Mouse (Mus musculus): Measurements from ENCODE around the gene Ubb. TPM values are rescaled to one million over a fixed set of nuclear protein-coding genes. Genes with fewer than 3 reads are reported as not detected.

Gene Ubb
- polyA plus RNA-seq, 1 experiment from 2014 or later, result 5,616 TPM

DNA sequence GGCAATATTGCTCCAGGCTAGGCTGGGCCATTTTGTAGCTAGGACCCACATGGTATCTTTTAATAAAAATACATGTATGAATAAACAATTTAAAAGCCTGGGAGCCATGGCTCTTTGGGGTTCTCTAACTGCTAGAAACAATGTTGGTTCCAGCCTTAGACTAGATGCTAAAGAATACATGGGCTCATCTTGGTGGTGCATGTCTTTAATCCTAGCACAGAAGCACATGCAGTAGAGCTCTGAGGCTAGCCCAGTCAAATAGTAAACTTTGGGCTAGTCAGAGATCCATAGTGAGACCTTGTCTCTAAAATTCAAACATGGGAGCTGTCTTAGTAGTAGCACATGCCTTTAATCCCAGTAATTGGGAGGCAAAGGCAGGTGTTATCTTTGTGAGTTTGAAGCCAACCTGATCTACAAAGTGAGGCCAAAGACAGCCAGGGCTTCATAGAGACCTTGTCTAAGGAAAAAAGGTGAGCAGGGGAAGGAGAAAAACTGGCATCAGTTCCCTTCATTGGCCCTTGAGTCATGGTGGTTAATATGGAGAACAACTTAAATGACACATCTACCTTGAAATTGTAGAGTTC lies 4.1 kb downstream of the Ubb start:
- Histone ChIP-seq H3K27me3 (replicated peaks; ENCODE audit: control insufficient read depth, insufficient read depth, low read length) (no peaks in the 10 kb centered on the region), H3K27ac (ENCODE audit: low read depth, low read length) (no peak overlapping the region), H3K9ac (ENCODE audit: low read length) (no peak overlapping the region), H3K4me3 (ENCODE audit: low read depth, low read length) (peak overlapping the region; percentile 50), H3K4me2 (ENCODE audit: low read length) (peak overlapping the region; percentile 89), H3K4me1 (ENCODE audit: control insufficient read depth, insufficient read depth, low read length) (peaks cover 23% of the 10 kb centered on the region), H3K36me3 (ENCODE audit: control insufficient read depth, insufficient read depth, low read length) (peaks cover 31% of the 10 kb centered on the region), H3K9me3 (replicated peaks; ENCODE audit: control insufficient read depth, low read length) (no peaks in the 10 kb centered on the region)
- no peak for DNase-seq (ENCODE audit: low spot score)
- no peak for ATAC-seq

GRCm38 (mm10) chr11:62555896-62556412 lies 5.0 kb downstream of the Ubb start:
- Histone ChIP-seq H3K36me3 (ENCODE audit: control insufficient read depth, insufficient read depth, low read length) (peaks cover 31% of the 10 kb centered on the region), H3K9ac (ENCODE audit: low read length) (no peak overlapping the region), H3K4me2 (ENCODE audit: low read length) (peak overlapping the region; percentile 89; the same call in 1 of the 2 replicates), H3K27me3 (replicated peaks; ENCODE audit: control insufficient read depth, insufficient read depth, low read length) (no peaks in the 10 kb centered on the region), H3K4me1 (ENCODE audit: control insufficient read depth, insufficient read depth, low read length) (peaks cover 23% of the 10 kb centered on the region), H3K27ac (ENCODE audit: low read depth, low read length) (no peak overlapping the region), H3K9me3 (replicated peaks; ENCODE audit: control insufficient read depth, low read length) (no peaks in the 10 kb centered on the region), H3K4me3 (ENCODE audit: low read depth, low read length) (no peak overlapping the region)
- DNase-seq (ENCODE audit: low spot score) (no peak), ATAC-seq (no peak)

DNA sequence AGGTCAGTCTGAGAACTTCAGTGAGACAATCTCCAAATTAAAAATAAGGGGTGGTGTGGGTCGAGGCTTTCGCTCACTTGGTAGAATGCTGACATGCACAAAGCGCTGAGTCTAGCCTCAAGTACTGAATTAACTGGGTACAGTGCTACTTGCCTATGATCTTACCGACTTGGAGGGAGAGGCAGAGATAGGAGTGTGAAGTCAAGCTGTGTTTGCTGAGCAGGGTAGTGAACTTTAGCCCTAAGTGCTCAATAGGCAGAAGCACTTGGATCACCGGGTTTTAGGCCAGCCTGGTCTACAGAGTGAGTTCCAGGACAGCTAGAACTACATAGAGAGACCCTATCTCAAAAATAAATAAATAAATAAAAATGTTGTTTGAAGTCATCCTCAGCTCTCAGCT lies 6.2 kb downstream of the Ubb start:
- no peak for ATAC-seq
- H3K4me2 ChIP-seq (ENCODE audit: low read length), result no peak overlapping the region
- no peaks in the 10 kb centered on the region for H3K9me3 ChIP-seq (replicated peaks; ENCODE audit: control insufficient read depth, low read length)
- H3K9ac ChIP-seq (ENCODE audit: low read length), result no peak overlapping the region
- 76% methylated on average over 5 of the region's 5 CpGs for WGBS
- peaks cover 31% of the 10 kb centered on the region for H3K36me3 ChIP-seq (ENCODE audit: control insufficient read depth, insufficient read depth, low read length)
- DNase-seq (ENCODE audit: low spot score), result no peak
- H3K27me3 ChIP-seq (replicated peaks; ENCODE audit: control insufficient read depth, insufficient read depth, low read length), result no peaks in the 10 kb centered on the region
- peaks cover 23% of the 10 kb centered on the region for H3K4me1 ChIP-seq (ENCODE audit: control insufficient read depth, insufficient read depth, low read length)
- no peak overlapping the region for H3K4me3 ChIP-seq (ENCODE audit: low read depth, low read length)
- H3K27ac ChIP-seq (ENCODE audit: low read depth, low read length), result no peak overlapping the region

DNA sequence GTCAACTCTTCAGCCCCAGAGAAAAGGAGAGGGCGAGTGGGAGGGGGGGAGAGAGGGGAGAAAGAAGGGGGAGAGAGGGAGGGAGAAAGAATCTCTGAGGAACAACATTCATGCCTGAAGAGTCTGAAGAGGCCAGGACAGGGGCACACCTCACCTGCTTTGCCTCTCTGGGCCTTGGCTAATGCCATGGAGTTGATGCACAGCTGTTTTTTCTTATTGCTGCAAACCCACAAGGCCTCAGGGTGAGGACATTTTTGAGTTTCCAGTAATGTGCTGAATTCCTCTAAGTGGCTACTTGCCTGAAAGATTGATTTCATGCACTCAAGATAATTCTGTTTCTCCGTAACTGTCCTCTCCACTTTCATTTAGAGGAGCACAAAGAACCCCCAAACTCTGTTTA lies 7.2 kb downstream of the Ubb start:
- no peak overlapping the region for H3K27ac ChIP-seq (ENCODE audit: low read depth, low read length)
- no peak overlapping the region for H3K4me2 ChIP-seq (ENCODE audit: low read length)
- H3K27me3 ChIP-seq (replicated peaks; ENCODE audit: control insufficient read depth, insufficient read depth, low read length), result no peaks in the 10 kb centered on the region
- WGBS, result 76% methylated on average over 2 of the region's 2 CpGs
- H3K4me3 ChIP-seq (ENCODE audit: low read depth, low read length), result no peak overlapping the region
- H3K9ac ChIP-seq (ENCODE audit: low read length), result no peak overlapping the region
- no peaks in the 10 kb centered on the region for H3K9me3 ChIP-seq (replicated peaks; ENCODE audit: control insufficient read depth, low read length)
- no peak for DNase-seq (ENCODE audit: low spot score)
- no peak for ATAC-seq
- H3K4me1 ChIP-seq (ENCODE audit: control insufficient read depth, insufficient read depth, low read length), result peaks cover 23% of the 10 kb centered on the region
- H3K36me3 ChIP-seq (ENCODE audit: control insufficient read depth, insufficient read depth, low read length), result peaks cover 28% of the 10 kb centered on the region

DNA sequence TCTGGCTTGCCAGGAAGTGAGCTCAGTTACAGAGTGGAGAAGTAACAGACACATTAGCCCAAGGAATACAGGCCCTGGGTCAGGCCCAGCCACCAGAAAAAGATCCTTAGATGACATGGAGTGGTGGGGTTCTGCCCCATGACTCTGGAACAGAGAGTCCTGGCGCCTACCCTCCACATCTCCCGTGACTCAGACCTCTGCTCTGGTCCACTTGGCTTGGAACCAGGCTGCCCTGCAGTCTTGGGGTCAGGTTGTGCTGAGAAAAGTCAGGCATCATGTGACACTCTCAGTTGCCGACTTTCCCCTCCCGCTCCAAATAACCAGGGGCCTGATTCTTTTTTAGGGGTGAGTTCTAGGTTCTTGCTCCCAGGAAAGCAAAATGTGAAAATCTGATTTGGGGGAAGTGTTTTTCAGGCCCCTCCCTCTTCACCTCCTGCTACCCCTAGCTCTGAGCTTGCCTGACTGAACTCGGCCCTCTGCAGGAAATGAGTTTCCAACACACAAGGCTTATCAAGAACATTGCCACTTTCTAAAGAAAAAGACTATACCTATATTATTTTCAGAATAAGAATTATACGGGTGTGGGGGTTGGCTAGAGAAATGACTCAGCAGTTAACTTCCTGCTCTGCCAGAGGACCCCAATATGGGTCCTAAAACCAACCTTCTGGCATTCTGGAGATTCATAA lies 8.1 kb downstream of the Ubb start:
- 67% methylated on average over 6 of the region's 6 CpGs for WGBS
- Histone ChIP-seq H3K9me3 (replicated peaks; ENCODE audit: control insufficient read depth, low read length) (no peaks in the 10 kb centered on the region), H3K27ac (ENCODE audit: low read depth, low read length) (no peak overlapping the region), H3K4me1 (ENCODE audit: control insufficient read depth, insufficient read depth, low read length) (peaks cover 15% of the 10 kb centered on the region), H3K4me2 (ENCODE audit: low read length) (no peak overlapping the region), H3K36me3 (ENCODE audit: control insufficient read depth, insufficient read depth, low read length) (peaks cover 18% of the 10 kb centered on the region), H3K9ac (ENCODE audit: low read length) (no peak overlapping the region), H3K27me3 (replicated peaks; ENCODE audit: control insufficient read depth, insufficient read depth, low read length) (no peaks in the 10 kb centered on the region), H3K4me3 (ENCODE audit: low read depth, low read length) (no peak overlapping the region)
- DNase-seq (ENCODE audit: low spot score) (no peak), ATAC-seq (no peak)

DNA sequence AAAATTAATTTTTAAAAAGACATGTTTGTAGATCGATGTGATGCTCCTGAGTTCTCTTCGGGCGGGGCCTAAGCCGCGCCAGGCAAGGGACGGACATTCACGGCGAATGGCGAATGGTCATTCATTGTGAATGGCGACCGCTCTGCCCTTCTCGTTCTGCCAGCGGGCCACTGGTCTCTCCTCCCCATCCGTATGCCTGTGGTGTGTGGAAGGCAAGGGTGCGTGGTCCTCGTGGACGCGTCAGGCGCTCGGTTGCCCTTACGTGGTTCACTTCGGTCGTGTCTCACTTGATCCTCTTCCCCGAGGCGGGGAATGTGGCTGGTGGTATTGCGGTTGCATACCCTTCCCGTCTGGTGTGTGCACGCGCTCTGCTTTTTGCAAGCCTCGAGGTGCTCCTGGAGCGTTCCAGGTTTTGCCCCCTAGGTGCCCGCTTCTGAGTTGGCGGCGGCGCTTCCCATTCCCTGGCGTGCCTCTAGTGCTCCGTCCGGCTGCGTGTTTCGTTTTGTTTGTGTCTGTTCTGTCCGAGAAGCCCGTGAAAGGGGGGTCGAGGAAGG lies 9.6 kb downstream of the Ubb start:
- H3K36me3 ChIP-seq (ENCODE audit: control insufficient read depth, insufficient read depth, low read length), result peaks cover 4% of the 10 kb centered on the region
- ATAC-seq (no peak), DNase-seq (ENCODE audit: low spot score) (peak; percentile 24)
- WGBS, result 33% methylated on average over 43 of the region's 43 CpGs
- H3K4me2 ChIP-seq (ENCODE audit: low read length), result peak overlapping the region; percentile 44
- peak overlapping the region; percentile 23 for H3K4me3 ChIP-seq (ENCODE audit: low read depth, low read length)
- peak overlapping the region; percentile 13; the same call in 1 of the 2 replicates for H3K9ac ChIP-seq (ENCODE audit: low read length)
- H3K27me3 ChIP-seq (replicated peaks; ENCODE audit: control insufficient read depth, insufficient read depth, low read length), result no peaks in the 10 kb centered on the region
- H3K4me1 ChIP-seq (ENCODE audit: control insufficient read depth, insufficient read depth, low read length), result peaks cover 2% of the 10 kb centered on the region
- no peak overlapping the region for H3K27ac ChIP-seq (ENCODE audit: low read depth, low read length)
- no peaks in the 10 kb centered on the region for H3K9me3 ChIP-seq (replicated peaks; ENCODE audit: control insufficient read depth, low read length)

DNA sequence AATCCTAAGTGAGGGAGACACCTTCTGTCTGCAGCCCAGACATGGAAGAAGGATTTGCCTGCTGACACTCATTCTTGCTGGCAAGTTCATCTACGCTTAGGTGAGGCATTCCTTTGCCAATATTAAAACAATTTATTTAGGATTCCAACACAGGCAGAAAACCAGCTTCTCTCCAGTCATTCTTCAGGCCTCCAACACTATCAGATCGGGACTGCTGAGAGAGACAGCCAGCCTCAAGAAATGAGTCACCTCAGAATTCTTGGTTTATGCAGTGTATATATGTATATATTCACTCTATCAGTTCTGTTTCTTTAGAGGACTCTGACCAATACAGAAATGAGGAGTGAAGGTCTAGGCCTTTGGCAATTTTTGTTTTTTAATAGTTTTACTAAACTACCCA lies 12.6 kb downstream of the Ubb start:
- Histone ChIP-seq H3K27ac (ENCODE audit: low read depth, low read length) (no peak overlapping the region), H3K36me3 (ENCODE audit: control insufficient read depth, insufficient read depth, low read length) (no peaks in the 10 kb centered on the region), H3K4me1 (ENCODE audit: control insufficient read depth, insufficient read depth, low read length) (no peaks in the 10 kb centered on the region), H3K4me2 (ENCODE audit: low read length) (no peak overlapping the region), H3K9ac (ENCODE audit: low read length) (no peak overlapping the region), H3K9me3 (replicated peaks; ENCODE audit: control insufficient read depth, low read length) (no peaks in the 10 kb centered on the region), H3K4me3 (ENCODE audit: low read depth, low read length) (no peak overlapping the region), H3K27me3 (replicated peaks; ENCODE audit: control insufficient read depth, insufficient read depth, low read length) (no peaks in the 10 kb centered on the region)
- ATAC-seq, result no peak
- WGBS, result 85% methylated on average over 2 of the region's 2 CpGs
- no peak for DNase-seq (ENCODE audit: low spot score)

- DNase-seq (ENCODE audit: low spot score), result no peak
- Histone ChIP-seq H3K9me3 (replicated peaks; ENCODE audit: control insufficient read depth, low read length) (no peaks in the 10 kb centered on the region), H3K9ac (ENCODE audit: low read length) (no peak overlapping the region), H3K27ac (ENCODE audit: low read depth, low read length) (no peak overlapping the region), H3K4me1 (ENCODE audit: control insufficient read depth, insufficient read depth, low read length) (no peaks in the 10 kb centered on the region), H3K27me3 (replicated peaks; ENCODE audit: control insufficient read depth, insufficient read depth, low read length) (no peaks in the 10 kb centered on the region), H3K4me3 (ENCODE audit: low read depth, low read length) (no peak overlapping the region), H3K4me2 (ENCODE audit: low read length) (no peak overlapping the region), H3K36me3 (ENCODE audit: control insufficient read depth, insufficient read depth, low read length) (no peaks in the 10 kb centered on the region)
- 77% methylated on average over 7 of the region's 7 CpGs for WGBS
- no peak for ATAC-seq
Observed at GRCm38 (mm10) chr11:62565747-62566146, 14.8 kb downstream of the Ubb start.

GRCm38 (mm10) chr11:62566211-62566610 lies 15.2 kb downstream of the Ubb start:
- 65% methylated on average over 1 of the region's 1 CpGs for WGBS
- Histone ChIP-seq H3K9me3 (replicated peaks; ENCODE audit: control insufficient read depth, low read length) (no peaks in the 10 kb centered on the region), H3K9ac (ENCODE audit: low read length) (no peak overlapping the region), H3K4me1 (ENCODE audit: control insufficient read depth, insufficient read depth, low read length) (no peaks in the 10 kb centered on the region), H3K27ac (ENCODE audit: low read depth, low read length) (no peak overlapping the region), H3K4me3 (ENCODE audit: low read depth, low read length) (no peak overlapping the region), H3K4me2 (ENCODE audit: low read length) (no peak overlapping the region), H3K36me3 (ENCODE audit: control insufficient read depth, insufficient read depth, low read length) (no peaks in the 10 kb centered on the region), H3K27me3 (replicated peaks; ENCODE audit: control insufficient read depth, insufficient read depth, low read length) (no peaks in the 10 kb centered on the region)
- DNase-seq (ENCODE audit: low spot score) (no peak), ATAC-seq (no peak)

All from forebrain, embryonic 14.5 days (tissue).